Mouse (Mus musculus) lung, postnatal 36 days (tissue): ENCODE measurements at regions not wholly inside any gene's neighbourhood (a gene's known extent, or its start where the extent isn't known, plus 50 kb on each side); places are given as distances from the start of the nearest gene placed in this dataset.
"Not testable (repeated sequence)": the region's sequence is repeated elsewhere in the genome, so short reads cannot be mapped to it uniquely, and the experiment has no call there.

ENCODE experiments used
- DNase-seq: peaks from one replicate; pipeline ENCODE4 v3.0.0; 2022; ENCODE audit warnings: mixed read lengths

DNA sequence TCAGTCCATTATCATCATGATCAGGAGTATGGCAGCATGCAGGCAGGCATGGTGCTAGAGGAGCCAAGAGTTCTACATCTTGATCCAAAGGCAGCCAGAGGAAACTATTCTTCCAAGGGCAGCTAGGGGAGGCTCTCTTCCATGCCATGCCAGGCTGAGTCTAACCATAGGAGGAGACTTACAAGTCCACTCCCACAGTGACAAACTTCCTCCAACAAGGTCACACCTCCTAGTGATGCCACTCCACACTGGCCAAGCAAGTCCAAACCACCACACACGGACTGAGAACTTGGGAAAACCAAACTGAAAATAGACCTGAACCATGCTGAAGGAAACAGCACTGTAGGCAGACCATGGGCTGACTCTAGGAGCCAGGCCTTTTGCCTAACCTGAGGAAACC is 197.4 kb downstream of the Prex1 start:
- peak; percentile 21 for DNase-seq

- DNase-seq, result no peak
Measured at GRCm38 (mm10) chr2:166514664-166515063, 199.0 kb downstream of the Prex1 start.

GRCm38 (mm10) chr2:166512488-166512887 is 201.1 kb downstream of the Prex1 start:
- DNase-seq, result peak; percentile 11

DNA sequence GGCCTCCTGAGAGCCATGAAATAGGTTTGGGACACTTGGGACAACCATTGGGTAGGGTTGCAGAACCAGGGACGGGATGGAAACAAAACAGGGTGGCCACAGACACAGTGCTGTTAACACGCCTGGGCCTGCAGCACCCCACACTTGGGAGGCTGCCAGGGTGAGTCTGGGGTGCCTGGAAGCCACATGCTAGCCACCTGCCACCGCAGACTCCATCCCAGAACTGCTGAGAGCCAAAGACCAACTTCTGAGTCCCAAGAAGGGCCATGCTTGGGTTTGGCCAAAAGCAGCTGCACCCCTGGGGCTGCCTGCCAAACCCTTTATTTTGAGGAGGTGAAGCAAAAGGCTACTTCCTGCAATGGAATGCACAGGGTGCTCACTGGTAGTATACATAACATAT is 202.2 kb downstream of the Prex1 start:
- DNase-seq, result not testable (repeated sequence)

GRCm38 (mm10) chr2:166510776-166511175 is 202.9 kb downstream of the Prex1 start:
- DNase-seq, result no peak

DNA sequence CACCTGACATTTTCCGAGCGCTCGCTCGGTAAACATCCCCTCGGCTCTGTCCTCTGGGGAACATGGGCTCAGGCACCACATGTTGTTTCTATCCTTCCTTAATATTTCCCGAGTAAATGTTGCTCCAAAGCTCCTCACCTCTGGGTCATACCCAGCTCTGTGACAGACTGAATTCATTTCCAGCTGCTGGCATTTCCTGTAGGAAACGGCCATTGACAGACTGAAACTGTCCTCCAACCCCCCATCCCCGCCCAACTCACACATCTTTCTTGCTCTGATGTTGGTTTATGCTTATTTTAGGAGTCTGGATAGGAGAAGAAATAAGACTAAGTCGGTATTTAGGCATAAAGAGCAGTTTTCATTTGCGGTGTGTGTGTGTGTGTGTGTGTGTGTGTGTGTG is 204.0 kb downstream of the Prex1 start:
- DNase-seq, result peak; percentile 17

DNA sequence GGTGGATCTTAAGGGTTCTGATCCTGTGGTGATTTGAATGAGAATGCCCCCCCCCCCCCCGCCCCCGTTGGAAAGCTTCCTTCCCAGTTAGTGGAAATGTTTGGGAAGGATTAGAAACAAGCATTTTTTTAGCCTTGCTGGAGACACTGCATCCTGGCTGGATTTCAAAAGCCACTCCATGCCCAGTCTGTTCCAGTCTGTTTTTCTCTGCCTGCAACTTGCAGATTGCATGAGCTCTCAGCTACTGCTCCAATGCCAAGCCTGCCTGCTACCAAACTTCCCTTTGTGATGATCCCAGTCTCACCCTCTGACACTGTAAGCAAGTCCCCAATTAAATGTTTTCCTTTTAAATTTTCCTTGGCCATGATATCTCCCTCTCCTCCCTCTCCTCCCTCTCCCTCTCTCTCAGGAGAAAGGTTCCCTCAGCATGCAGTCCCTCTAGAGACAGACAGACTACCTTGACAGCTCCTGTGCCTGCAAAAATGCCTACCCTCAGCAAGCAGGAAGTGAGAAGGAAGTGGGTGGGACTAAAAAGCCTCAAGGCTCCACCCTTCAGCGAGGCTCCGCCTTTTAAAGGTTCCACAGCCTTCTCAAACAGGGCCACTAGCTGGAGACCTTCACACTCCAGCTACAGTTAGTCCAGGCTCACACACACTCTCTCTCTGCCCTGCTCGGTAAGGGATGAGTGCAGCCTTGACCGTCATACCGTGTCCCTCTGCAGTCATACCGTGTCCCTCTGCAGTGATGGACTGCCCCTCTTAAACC is 204.8 kb downstream of the Prex1 start:
- no peak for DNase-seq

DNA sequence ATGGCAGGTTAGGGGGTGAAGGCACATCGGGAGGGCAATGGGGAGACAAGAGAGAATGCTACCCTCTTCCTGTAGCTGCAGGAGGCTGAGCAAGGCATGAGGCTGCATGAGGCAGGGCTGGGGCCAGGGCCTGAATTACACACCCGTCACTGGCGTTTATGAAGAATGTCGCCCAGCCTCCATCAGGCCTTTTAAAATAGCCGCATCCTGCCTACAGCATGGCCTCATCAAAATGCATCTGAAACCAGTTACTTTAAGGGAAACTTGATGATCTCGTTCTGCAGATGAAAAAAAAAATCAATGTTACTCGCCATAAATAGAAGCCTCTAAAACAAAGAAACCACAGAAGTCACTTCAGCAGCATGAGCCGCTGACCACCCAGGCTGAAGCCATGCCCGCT is 208.3 kb downstream of the Prex1 start:
- DNase-seq, result no peak

DNA sequence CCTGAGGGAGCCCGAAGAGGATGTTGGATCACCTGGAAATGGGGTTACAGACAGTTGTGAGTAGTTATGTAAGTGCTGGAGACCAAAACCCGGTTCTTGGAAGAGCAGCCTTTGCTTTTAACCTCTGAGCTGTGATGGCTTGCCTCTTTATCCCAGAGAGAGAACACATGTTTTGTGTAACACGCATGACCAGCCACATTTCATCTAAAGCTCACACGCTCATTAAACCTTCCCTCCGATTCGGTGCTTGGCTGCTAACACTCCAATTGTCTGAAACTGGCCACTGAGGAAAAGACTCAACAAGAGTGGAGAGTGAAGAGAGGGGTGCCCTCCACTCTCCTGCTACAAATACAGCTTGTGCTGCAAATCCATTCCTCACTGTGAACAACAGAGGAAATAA is 210.0 kb downstream of the Prex1 start:
- DNase-seq, result no peak

DNA sequence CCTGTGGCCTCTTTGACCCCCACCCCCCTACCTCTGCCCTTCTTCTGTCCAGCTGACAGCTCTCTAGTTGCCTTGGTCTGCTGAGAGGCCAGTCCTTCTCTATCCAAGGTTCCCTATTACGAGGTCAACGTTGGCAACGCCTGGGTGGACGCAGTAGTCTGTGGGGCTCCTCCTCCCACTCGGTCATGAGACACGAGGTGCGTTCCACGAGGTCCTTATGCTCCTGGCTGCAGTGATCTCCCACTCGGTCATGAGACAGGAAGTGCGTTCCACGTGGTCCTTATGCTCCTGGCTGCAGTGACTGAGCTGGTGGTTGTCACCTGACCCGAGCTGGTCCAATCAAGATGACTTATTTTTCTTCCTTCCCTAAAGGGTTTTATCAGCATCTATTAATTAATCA is 220.7 kb downstream of the Prex1 start:
- DNase-seq, result peak; percentile 36

GRCm38 (mm10) chr2:166492421-166492820 is 221.2 kb downstream of the Prex1 start:
- no peak for DNase-seq

GRCm38 (mm10) chr2:166491861-166492260 is 221.8 kb downstream of the Prex1 start:
- DNase-seq, result peak; percentile 13

DNA sequence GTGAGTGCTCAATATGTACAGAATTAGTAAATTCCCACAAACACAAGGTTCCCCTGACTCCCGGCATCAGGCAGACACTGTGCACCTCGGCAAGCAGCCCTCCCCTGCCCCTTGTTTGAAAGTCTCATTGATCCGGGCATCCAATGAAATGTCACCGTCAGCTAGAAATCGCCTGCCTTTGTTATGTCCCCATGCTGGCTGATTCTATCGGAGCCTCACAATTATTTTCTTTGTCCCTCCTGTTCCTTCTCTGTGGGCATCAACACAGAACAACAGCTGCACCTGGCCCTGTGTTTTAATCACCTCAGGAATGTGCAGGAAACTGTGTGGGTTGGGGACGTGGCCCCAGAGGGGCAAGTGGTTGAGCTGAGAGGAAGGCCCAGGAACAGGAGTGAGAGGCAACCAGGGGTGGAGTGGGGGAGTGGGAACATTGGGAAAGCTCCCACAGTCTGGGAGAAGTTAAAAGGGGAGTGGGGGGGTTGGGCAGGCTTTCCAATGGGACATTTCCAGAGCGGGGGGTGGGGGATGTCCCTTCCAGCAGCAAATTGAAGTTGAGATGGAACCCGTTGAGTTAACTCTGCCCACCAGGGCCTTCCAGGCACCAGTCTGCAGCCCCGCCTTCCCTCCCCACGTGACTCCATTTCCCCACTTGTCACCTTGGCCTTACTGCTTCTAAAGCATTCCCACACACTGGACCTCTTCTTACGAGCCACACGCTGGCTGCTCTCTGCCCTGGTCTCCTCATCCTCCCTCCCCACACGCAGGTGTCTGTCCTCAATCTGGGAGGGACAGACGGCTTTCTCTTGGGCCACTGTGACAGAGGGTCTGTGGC is 224.4 kb downstream of the Prex1 start:
- DNase-seq, result no peak

GRCm38 (mm10) chr2:166487688-166488087 is 225.9 kb downstream of the Prex1 start:
- peak; percentile 19 for DNase-seq

- DNase-seq, result no peak
Measured at GRCm38 (mm10) chr2:166485788-166486187, 227.8 kb downstream of the Prex1 start.

DNA sequence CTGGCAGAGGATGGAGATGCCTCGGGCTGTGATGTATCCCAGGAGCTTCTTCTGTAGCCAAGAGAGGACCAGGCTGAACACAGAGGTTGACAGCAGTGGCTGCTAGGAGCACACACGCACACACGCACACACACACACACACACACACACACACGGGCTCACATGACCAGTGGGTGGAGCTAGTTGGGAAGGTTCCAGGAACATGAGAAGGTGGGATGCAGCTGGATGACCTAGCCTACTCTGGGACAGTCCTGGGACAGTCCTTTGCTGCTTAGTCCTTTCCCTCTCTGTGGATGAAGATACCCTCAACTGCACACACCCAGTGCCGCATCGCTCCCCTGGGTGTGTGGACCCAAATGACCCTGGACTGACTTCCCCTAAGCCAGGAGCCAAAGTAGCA is 228.3 kb downstream of the Prex1 start:
- no peak for DNase-seq

GRCm38 (mm10) chr2:166483617-166484319 is 229.9 kb downstream of the Prex1 start:
- DNase-seq, result no peak

DNA sequence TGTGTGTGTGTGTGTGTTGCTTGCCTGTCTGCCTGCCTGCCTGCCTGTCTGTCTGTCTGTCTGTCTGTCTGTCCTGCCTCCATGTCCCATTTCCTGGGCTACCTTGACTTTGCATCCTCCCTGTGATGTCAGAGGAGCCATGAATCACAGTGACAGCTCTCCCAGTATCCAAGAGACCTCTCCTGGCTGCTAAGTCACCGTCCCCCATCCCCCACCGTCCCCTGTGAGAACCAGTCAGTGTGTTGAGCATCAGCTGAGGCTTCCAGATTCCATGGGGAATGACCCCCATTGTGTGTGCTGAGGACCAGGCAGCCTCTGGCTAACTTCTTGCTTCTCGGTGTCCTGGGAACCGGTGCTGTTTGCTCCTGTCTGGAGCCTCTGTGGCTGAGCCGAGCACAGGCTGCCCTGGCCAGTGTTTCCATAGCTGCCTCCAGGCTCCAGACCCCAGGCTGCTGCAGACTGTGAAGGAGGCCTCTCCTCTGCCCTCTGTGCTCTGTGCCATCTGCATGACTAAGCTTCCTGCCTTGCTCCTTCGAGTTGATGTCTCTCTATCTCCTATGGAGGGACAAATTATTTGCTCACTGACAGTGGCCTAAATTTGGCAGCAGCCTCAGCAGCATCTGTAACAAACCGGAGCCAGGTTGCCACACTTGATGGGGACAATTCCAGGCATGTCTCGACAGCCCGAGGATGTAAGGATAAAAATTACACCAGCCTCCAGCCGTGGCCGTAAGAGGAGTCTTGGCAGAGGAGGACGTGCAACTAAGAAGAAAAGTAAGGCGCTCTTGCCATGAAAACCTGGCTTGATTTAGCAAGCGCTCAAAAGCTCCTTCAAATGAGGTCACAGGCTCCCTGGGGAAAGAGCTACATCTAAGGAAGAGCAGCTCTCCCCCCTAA is 230.7 kb downstream of the Prex1 start:
- DNase-seq, result no peak

GRCm38 (mm10) chr2:166481774-166482173 is 231.9 kb downstream of the Prex1 start:
- DNase-seq, result no peak

GRCm38 (mm10) chr2:166481362-166481761 is 232.3 kb downstream of the Prex1 start:
- no peak for DNase-seq

DNA sequence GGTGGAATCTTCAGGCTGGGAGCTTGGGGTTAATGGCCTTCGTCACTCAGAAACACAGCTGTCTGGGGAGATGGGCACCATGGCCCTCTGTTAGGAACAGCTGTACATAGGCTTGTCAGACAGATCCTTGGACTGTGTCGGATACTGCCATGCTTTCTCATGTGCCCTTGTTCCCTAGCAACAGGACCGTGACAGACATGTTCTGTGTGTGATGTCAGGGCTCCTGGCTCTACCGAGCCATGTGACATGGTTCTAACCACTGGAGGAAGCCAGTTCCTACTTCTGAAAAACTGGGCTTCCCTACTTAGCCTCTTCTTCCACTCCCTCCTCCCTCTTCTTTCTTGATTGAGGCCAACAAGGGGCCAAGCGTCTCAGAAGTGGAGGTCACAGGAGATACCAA is 232.7 kb downstream of the Prex1 start:
- DNase-seq, result peak; percentile 27

GRCm38 (mm10) chr2:166476953-166477352 is 236.7 kb downstream of the Prex1 start:
- DNase-seq, result no peak
